17 mouse cellular contexts compared by ENCODE assay signal in genomic region chr12:109947886-109948433, GRCm38 (mm10).
DNase-seq lines count a peak whose midpoint lies in the region; ATAC-seq lines count a peak whose summit lies in the region.
"Had no signal": no experiment of that assay in that cellular context is flagged by ENCODE, and none has a peak within 500 bp of the region (broad histone marks: within the 10 kb centered on the region; RNA-seq: fewer than 3 reads in every experiment).

No protein-coding gene starts in this region.

- no peak overlapping the region for H3K4me3 ChIP-seq in embryonic facial prominence, embryonic 10.5 days
- no peak overlapping the region for H3K4me3 ChIP-seq in forebrain, embryonic 14.5 days (ENCODE audit: low read depth, low read length)
- H3K4me3 ChIP-seq in midbrain, embryonic 12.5 days = no peak overlapping the region
- H3K4me3 ChIP-seq: heart, embryonic 13.5 days; hindbrain, embryonic 15.5 days had no signal

- no peaks in the 10 kb centered on the region for H3K9me3 ChIP-seq in embryonic facial prominence, embryonic 10.5 days
- 0 out of 2 replicates have a peak, but pooled peaks cover 5% of the 10 kb centered on the region for H3K9me3 ChIP-seq in forebrain, embryonic 14.5 days (replicated peaks; ENCODE audit: control insufficient read depth, low read length)
- H3K9me3 ChIP-seq in midbrain, embryonic 12.5 days = 0 out of 2 replicates have a peak, but pooled peaks cover 7% of the 10 kb centered on the region
- H3K9me3 ChIP-seq: hindbrain, embryonic 15.5 days had no signal

- H3K4me2 ChIP-seq in forebrain, embryonic 14.5 days (ENCODE audit: low read length) = 0 out of 2 replicates have a peak overlapping the region, but pooled peaks have one; percentile 9
- H3K4me2 ChIP-seq in midbrain, embryonic 12.5 days (replicated peaks) = 0 out of 2 replicates have a peak overlapping the region, but pooled peaks have one; percentile 10
- H3K4me2 ChIP-seq: heart, embryonic 13.5 days; hindbrain, embryonic 15.5 days had no signal

- H3K27ac ChIP-seq in embryonic facial prominence, embryonic 10.5 days (replicated peaks) = peak overlapping the region; percentile 82
- peak overlapping the region; percentile 88 for H3K27ac ChIP-seq in forebrain, embryonic 14.5 days (ENCODE audit: low read depth, low read length)
- peak overlapping the region; percentile 93 for H3K27ac ChIP-seq in midbrain, embryonic 12.5 days (replicated peaks)
- H3K27ac ChIP-seq: heart, embryonic 13.5 days; hindbrain, embryonic 15.5 days had no signal

- no peak overlapping the region for H3K9ac ChIP-seq in forebrain, embryonic 14.5 days (ENCODE audit: low read length)
- no peak overlapping the region for H3K9ac ChIP-seq in midbrain, embryonic 12.5 days (replicated peaks)
- H3K9ac ChIP-seq: heart, embryonic 13.5 days; hindbrain, embryonic 15.5 days had no signal

- peaks cover 52% of the 10 kb centered on the region for H3K4me1 ChIP-seq in embryonic facial prominence, embryonic 10.5 days
- H3K4me1 ChIP-seq in forebrain, embryonic 14.5 days (ENCODE audit: control insufficient read depth, insufficient read depth, low read length) = peaks cover 9% of the 10 kb centered on the region
- H3K4me1 ChIP-seq in midbrain, embryonic 12.5 days = peaks cover 64% of the 10 kb centered on the region

- peaks cover 24% of the 10 kb centered on the region for H3K27me3 ChIP-seq in embryonic facial prominence, embryonic 10.5 days (replicated peaks; ENCODE audit: low read depth, poor library complexity, severe bottlenecking)
- H3K27me3 ChIP-seq in forebrain, embryonic 14.5 days (replicated peaks; ENCODE audit: control insufficient read depth, insufficient read depth, low read length) = no peaks in the 10 kb centered on the region
- peaks cover 9% of the 10 kb centered on the region for H3K27me3 ChIP-seq in midbrain, embryonic 12.5 days
- H3K27me3 ChIP-seq: hindbrain, embryonic 15.5 days had no signal

- H3K36me3 ChIP-seq in embryonic facial prominence, embryonic 10.5 days (replicated peaks) = no peaks in the 10 kb centered on the region
- no peaks in the 10 kb centered on the region for H3K36me3 ChIP-seq in forebrain, embryonic 14.5 days (ENCODE audit: control insufficient read depth, insufficient read depth, low read length)
- H3K36me3 ChIP-seq in midbrain, embryonic 12.5 days = no peaks in the 10 kb centered on the region
- H3K36me3 ChIP-seq: heart, embryonic 13.5 days; hindbrain, embryonic 15.5 days had no signal

- WGBS in embryonic facial prominence, embryonic 10.5 days = 27% methylated on average over 7 of the region's 7 CpGs
- WGBS in forebrain, embryonic 14.5 days = 14% methylated on average over 7 of the region's 7 CpGs
- WGBS in midbrain, embryonic 12.5 days = 6% methylated on average over 7 of the region's 7 CpGs

- DNase-seq in lung, postnatal 10 days = peak; percentile 29
- DNase-seq in lung, postnatal 4 days = no peak
- DNase-seq in embryonic facial prominence, embryonic 10.5 days (ENCODE audit: low spot score) = no peak
- DNase-seq in forebrain, embryonic 14.5 days (ENCODE audit: low spot score) = no peak
- DNase-seq in cerebellum, adult 11 months = no peak
- no peak for DNase-seq in layer of hippocampus, postnatal 25 days (ENCODE audit: extremely low spot score in 1 of 2, low spot score in 1 of 2)
- DNase-seq: adrenal gland, postnatal 10 days; cerebellum, postnatal 25 days; gastrocnemius, postnatal 25 days; kidney, adult 2 months; kidney, postnatal 36 days; retina, postnatal 1 day; spleen, adult 18-20 months; thymus, postnatal 36 days had no signal

- ATAC-seq in forebrain, embryonic 14.5 days = peak; percentile 6
- ATAC-seq in midbrain, embryonic 12.5 days (ENCODE audit: low FRiP score, low read depth) = peak; percentile 24
